Mouse (Mus musculus) intestine, postnatal 0 days (tissue): Measurements from ENCODE around the gene Camkmt. TPM values are rescaled to one million over a fixed set of nuclear protein-coding genes. Genes with fewer than 3 reads are reported as not detected.

Experiments
- ATAC-seq: fragments of 200-750 bp; cut with Nextera tagmentation; 2 replicates; pipeline ENCODE4 v1.8.0; 2017; ENCODE audit warnings: mild to moderate bottlenecking, moderate TSS enrichment, moderate library complexity
- H3K27ac ChIP-seq: fragments of 300-500 bp; sonication (generic); 2 replicates; pipeline ENCODE4 v1.5.1; 2014; ENCODE audit warnings: mild to moderate bottlenecking, low read depth, low read length, moderate library complexity
- H3K27me3 ChIP-seq: fragments of 300-500 bp; sonication (generic); replicated peaks from 2 replicates; pipeline ENCODE4 v1.6.1; 2014; ENCODE audit warnings: low read length, mixed read lengths; ENCODE audit not compliant: control insufficient read depth, insufficient read depth
- H3K36me3 ChIP-seq: fragments of 300-500 bp; sonication (generic); 2 replicates; pipeline ENCODE4 v1.6.1; 2014; ENCODE audit warnings: mild to moderate bottlenecking, moderate library complexity; ENCODE audit not compliant: control insufficient read depth, insufficient read depth
- H3K4me1 ChIP-seq: fragments of 300-500 bp; sonication (generic); replicated peaks from 2 replicates; pipeline ENCODE4 v1.6.1; 2014; ENCODE audit warnings: antibody characterized with exemption, low read length, mixed read lengths; ENCODE audit not compliant: control insufficient read depth, insufficient read depth
- H3K4me2 ChIP-seq: fragments of 300-500 bp; sonication (generic); replicated peaks from 2 replicates; pipeline ENCODE4 v1.6.1; 2014; ENCODE audit warnings: low read depth, mild to moderate bottlenecking, moderate library complexity
- H3K4me3 ChIP-seq: fragments of 300-500 bp; sonication (generic); 2 replicates; pipeline ENCODE4 v1.5.1; 2014; ENCODE audit warnings: low read depth, low read length
- H3K9ac ChIP-seq: fragments of 300-500 bp; sonication (generic); 2 replicates; pipeline ENCODE4 v1.6.1; 2014; ENCODE audit warnings: mild to moderate bottlenecking, low read depth, low read length
- H3K9me3 ChIP-seq: fragments of 300-500 bp; sonication (generic); 2 replicates; pipeline ENCODE4 v1.6.1; 2016; ENCODE audit warnings: mixed run types; ENCODE audit not compliant: control insufficient read depth
- CTCF ChIP-seq: sonication (generic); IDR thresholded peaks from 2 replicates; pipeline ENCODE4 v1.5.1; 2016; ENCODE audit warnings: low read depth, mild to moderate bottlenecking, control low read depth, antibody characterized with exemption, moderate library complexity
- WGBS: fragments of 180-500 bp; shearing (Covaris S2); extraction: QIAGEN DNeasy Blood & Tissue Kit; methylation state at CpG from one replicate; pipeline ENCODE4 v1.1.7; 2014; 5-methylcytosine and 5-hydroxymethylcytosine counted together
- polyA plus RNA-seq: library from polyadenylated mRNA; unstranded; fragments of >200 nt; fragmentation: Nextera tagmentation; extraction: Ambion mirVana; gene quantifications from 2 replicates; pipeline ENCODE4 v1.2.1, GENCODE M21; 2015

Gene Camkmt
- polyA plus RNA-seq, 1 experiment from 2014 or later: 7.7 TPM

- Histone ChIP-seq H3K4me3 (no peak overlapping the region), H3K9ac (no peak overlapping the region), H3K27ac (no peak overlapping the region), H3K9me3 (no peaks in the 10 kb centered on the region), H3K4me1 (no peaks in the 10 kb centered on the region), H3K36me3 (no peaks in the 10 kb centered on the region), H3K4me2 (no peak overlapping the region), H3K27me3 (no peaks in the 10 kb centered on the region)
- no peak for ATAC-seq
- 84% methylated on average over 12 of the region's 12 CpGs for WGBS
- TF ChIP-seq CTCF: no peak
Observed at GRCm38 (mm10) chr17:85266831-85267422, 176.6 kb downstream of the Camkmt start.

DNA sequence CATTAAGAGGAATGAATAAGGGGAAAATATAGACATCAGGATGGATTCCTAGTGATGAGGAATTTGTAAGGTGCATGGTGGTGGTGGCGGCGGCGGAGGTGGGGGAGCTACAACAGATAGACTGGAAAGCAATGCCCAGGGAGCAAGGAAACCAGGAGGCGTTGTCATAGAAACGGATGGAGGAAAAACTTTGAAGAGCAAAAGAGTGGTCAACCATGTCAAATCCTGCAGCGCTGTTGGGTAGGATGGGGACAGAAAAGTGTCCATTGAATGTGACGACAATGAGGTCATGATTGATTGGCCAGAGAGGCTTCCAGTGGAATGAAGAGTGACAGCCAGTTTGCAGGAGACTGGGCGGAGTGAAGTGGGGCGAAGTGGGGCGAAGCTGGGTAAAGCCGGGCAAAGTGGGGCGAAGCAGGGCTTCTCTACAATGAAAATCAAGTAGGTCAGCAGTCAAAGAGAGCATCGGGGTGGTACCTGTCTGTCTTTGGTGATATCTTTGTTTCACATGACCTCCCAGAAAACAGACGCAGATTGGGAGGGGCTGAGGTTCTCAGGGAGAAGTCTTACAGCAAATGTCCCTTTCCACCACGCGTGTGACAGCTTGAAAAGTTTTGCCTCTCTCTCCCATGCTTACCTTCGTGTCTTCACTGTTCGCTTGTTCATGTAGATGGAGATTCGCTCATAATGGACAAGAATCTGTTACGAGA is 181.3 kb downstream of the Camkmt start:
- H3K36me3 ChIP-seq: no peaks in the 10 kb centered on the region
- no peak overlapping the region for H3K9ac ChIP-seq
- H3K4me1 ChIP-seq: no peaks in the 10 kb centered on the region
- no peak for TF ChIP-seq CTCF
- no peaks in the 10 kb centered on the region for H3K27me3 ChIP-seq
- no peak overlapping the region for H3K4me3 ChIP-seq
- WGBS: 88% methylated on average over 20 of the region's 20 CpGs
- ATAC-seq: no peak
- no peaks in the 10 kb centered on the region for H3K9me3 ChIP-seq
- no peak overlapping the region for H3K4me2 ChIP-seq
- H3K27ac ChIP-seq: no peak overlapping the region

- no peaks in the 10 kb centered on the region for H3K4me1 ChIP-seq
- no peak for TF ChIP-seq CTCF
- no peak overlapping the region for H3K27ac ChIP-seq
- H3K9me3 ChIP-seq: no peaks in the 10 kb centered on the region
- no peak overlapping the region for H3K4me2 ChIP-seq
- no peaks in the 10 kb centered on the region for H3K27me3 ChIP-seq
- WGBS: 76% methylated on average over 7 of the region's 7 CpGs
- no peak for ATAC-seq
- H3K36me3 ChIP-seq: no peaks in the 10 kb centered on the region
- no peak overlapping the region for H3K9ac ChIP-seq
- H3K4me3 ChIP-seq: no peak overlapping the region
Observed at GRCm38 (mm10) chr17:85279720-85280119, 189.4 kb downstream of the Camkmt start.

DNA sequence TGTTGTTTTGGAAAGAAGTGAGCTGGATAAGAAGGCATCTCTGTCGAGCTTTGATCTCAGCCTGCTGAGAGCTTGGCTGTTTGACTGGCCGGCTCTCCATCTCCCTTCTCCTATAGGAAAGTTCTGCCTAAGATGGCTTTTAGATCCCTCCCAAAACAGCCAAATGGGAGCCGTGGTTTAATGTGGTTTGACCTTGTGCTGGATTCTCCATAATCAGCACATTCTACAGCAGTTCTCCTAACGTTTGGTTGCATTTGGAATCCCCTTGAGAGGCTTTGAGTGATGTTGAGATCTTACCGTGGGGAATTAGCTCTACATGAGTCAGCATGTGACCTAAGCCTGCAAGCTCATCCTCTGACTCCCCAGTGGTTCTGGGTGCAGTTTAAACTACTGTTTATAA is 192.1 kb downstream of the Camkmt start:
- H3K4me1 ChIP-seq: no peaks in the 10 kb centered on the region
- no peak overlapping the region for H3K4me3 ChIP-seq
- no peak overlapping the region for H3K9ac ChIP-seq
- H3K27ac ChIP-seq: no peak overlapping the region
- no peaks in the 10 kb centered on the region for H3K36me3 ChIP-seq
- no peak for TF ChIP-seq CTCF
- 70% methylated on average over 5 of the region's 5 CpGs for WGBS
- H3K9me3 ChIP-seq: no peaks in the 10 kb centered on the region
- no peak for ATAC-seq
- H3K27me3 ChIP-seq: no peaks in the 10 kb centered on the region
- H3K4me2 ChIP-seq: no peak overlapping the region

GRCm38 (mm10) chr17:85291154-85291553 is 200.8 kb downstream of the Camkmt start:
- no peaks in the 10 kb centered on the region for H3K9me3 ChIP-seq
- no peak overlapping the region for H3K9ac ChIP-seq
- 95% methylated on average over 4 of the region's 4 CpGs for WGBS
- H3K27me3 ChIP-seq: no peaks in the 10 kb centered on the region
- no peak for TF ChIP-seq CTCF
- no peak overlapping the region for H3K4me2 ChIP-seq
- no peak for ATAC-seq
- no peaks in the 10 kb centered on the region for H3K36me3 ChIP-seq
- no peaks in the 10 kb centered on the region for H3K4me1 ChIP-seq
- no peak overlapping the region for H3K4me3 ChIP-seq
- no peak overlapping the region for H3K27ac ChIP-seq

GRCm38 (mm10) chr17:85291601-85292000 is 201.2 kb downstream of the Camkmt start:
- Histone ChIP-seq H3K9me3 (no peaks in the 10 kb centered on the region), H3K4me2 (no peak overlapping the region), H3K27me3 (no peaks in the 10 kb centered on the region), H3K36me3 (no peaks in the 10 kb centered on the region), H3K4me3 (no peak overlapping the region), H3K4me1 (no peaks in the 10 kb centered on the region), H3K27ac (no peak overlapping the region), H3K9ac (no peak overlapping the region)
- ATAC-seq: no peak
- TF ChIP-seq CTCF: no peak
- 95% methylated on average over 5 of the region's 5 CpGs for WGBS
